ENCODE assay signal across 24 mouse cellular contexts in the genomic region with DNA sequence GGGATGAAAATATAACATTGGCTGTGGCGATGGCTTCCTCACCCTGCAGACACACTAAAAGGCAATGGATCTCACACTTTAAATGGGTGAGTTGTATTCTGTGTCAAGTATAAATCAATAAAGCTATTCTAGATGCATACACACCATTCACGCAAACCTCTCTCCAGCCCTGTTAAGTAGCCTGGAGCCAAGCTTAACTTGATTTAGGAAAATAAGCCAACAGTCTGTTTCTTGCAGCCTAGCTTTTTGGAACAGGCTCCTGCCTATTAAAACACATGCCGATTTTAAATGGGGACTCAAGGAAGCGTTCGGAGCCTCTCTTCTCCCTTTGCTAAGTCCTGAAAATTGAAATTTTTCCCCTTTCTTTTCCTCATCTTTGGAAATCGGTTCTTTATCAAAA.
DNase-seq lines count a peak whose midpoint lies in the region; ATAC-seq lines count a peak whose summit lies in the region.
"Had no signal": no experiment of that assay in that cellular context is flagged by ENCODE, and none has a peak within 500 bp of the region (broad histone marks: within the 10 kb centered on the region; RNA-seq: fewer than 3 reads in every experiment).

No protein-coding gene starts in this region.

- DNase-seq in cerebellum, adult 9-10 months = peak; percentile 55
- no peak for DNase-seq in cerebellum, postnatal 14 days
- no peak for DNase-seq in hindbrain, embryonic 14.5 days (ENCODE audit: low spot score)
- no peak for DNase-seq in midbrain, embryonic 11.5 days (ENCODE audit: low spot score, missing footprints)
- DNase-seq: adrenal gland, postnatal 14 days; gastrocnemius, postnatal 36 days; heart, postnatal 36 days; kidney, adult 11 months; kidney, postnatal 10 days; liver, postnatal 0 days; right cerebral cortex, adult 18-20 months; thymus, postnatal 25 days had no signal

- H3K36me3 ChIP-seq in hindbrain, embryonic 15.5 days = no peaks in the 10 kb centered on the region
- no peaks in the 10 kb centered on the region for H3K36me3 ChIP-seq in hindbrain, embryonic 14.5 days (replicated peaks; ENCODE audit: control insufficient read depth, insufficient read depth)
- no peaks in the 10 kb centered on the region for H3K36me3 ChIP-seq in midbrain, embryonic 15.5 days (replicated peaks)
- no peaks in the 10 kb centered on the region for H3K36me3 ChIP-seq in midbrain, embryonic 11.5 days (ENCODE audit: control insufficient read depth, insufficient read depth, low read length)
- no peaks in the 10 kb centered on the region for H3K36me3 ChIP-seq in forebrain, embryonic 16.5 days (ENCODE audit: control insufficient read depth, insufficient read depth)
- H3K36me3 ChIP-seq: limb, embryonic 12.5 days; midbrain, embryonic 10.5 days; neural tube, embryonic 15.5 days; stomach, embryonic 15.5 days had no signal

- peak overlapping the region; percentile 14; the same call in 1 of the 2 replicates for H3K27ac ChIP-seq in hindbrain, embryonic 15.5 days (replicated peaks)
- no peak overlapping the region; the same call in 1 of the 2 replicates for H3K27ac ChIP-seq in hindbrain, embryonic 14.5 days
- H3K27ac ChIP-seq in midbrain, embryonic 15.5 days = 0 out of 2 replicates have a peak overlapping the region, but pooled peaks have one; percentile 9
- no peak overlapping the region for H3K27ac ChIP-seq in midbrain, embryonic 11.5 days (ENCODE audit: low read depth, low read length)
- peak overlapping the region; percentile 79 for H3K27ac ChIP-seq in forebrain, embryonic 16.5 days (ENCODE audit: low read length)
- H3K27ac ChIP-seq: limb, embryonic 12.5 days; macrophage; midbrain, embryonic 10.5 days; stomach, embryonic 15.5 days had no signal

- H3K4me1 ChIP-seq in hindbrain, embryonic 15.5 days (replicated peaks) = peaks cover 33% of the 10 kb centered on the region
- peaks cover 31% of the 10 kb centered on the region for H3K4me1 ChIP-seq in hindbrain, embryonic 14.5 days (replicated peaks; ENCODE audit: control insufficient read depth, insufficient read depth, low read length)
- peaks cover 8% of the 10 kb centered on the region for H3K4me1 ChIP-seq in midbrain, embryonic 15.5 days
- no peaks in the 10 kb centered on the region; the same call in 1 of the 2 replicates for H3K4me1 ChIP-seq in midbrain, embryonic 11.5 days (ENCODE audit: control insufficient read depth, insufficient read depth, low read length)
- peaks cover 37% of the 10 kb centered on the region for H3K4me1 ChIP-seq in forebrain, embryonic 16.5 days (replicated peaks; ENCODE audit: control insufficient read depth, insufficient read depth, low read length)
- H3K4me1 ChIP-seq: stomach, embryonic 15.5 days had no signal

- H3K4me2 ChIP-seq in hindbrain, embryonic 15.5 days = no peak overlapping the region
- no peak overlapping the region for H3K4me2 ChIP-seq in hindbrain, embryonic 14.5 days (replicated peaks)
- no peak overlapping the region for H3K4me2 ChIP-seq in midbrain, embryonic 15.5 days
- no peak overlapping the region for H3K4me2 ChIP-seq in midbrain, embryonic 11.5 days
- H3K4me2 ChIP-seq in forebrain, embryonic 16.5 days (ENCODE audit: low read length) = peak overlapping the region; percentile 23; the same call in 1 of the 2 replicates
- H3K4me2 ChIP-seq: limb, embryonic 12.5 days; liver, embryonic 11.5 days; neural tube, embryonic 15.5 days; stomach, embryonic 15.5 days had no signal

- H3K9ac ChIP-seq in hindbrain, embryonic 15.5 days = no peak overlapping the region
- no peak overlapping the region for H3K9ac ChIP-seq in hindbrain, embryonic 14.5 days
- H3K9ac ChIP-seq in midbrain, embryonic 15.5 days = no peak overlapping the region
- no peak overlapping the region for H3K9ac ChIP-seq in midbrain, embryonic 11.5 days (ENCODE audit: low read length)
- no peak overlapping the region for H3K9ac ChIP-seq in forebrain, embryonic 16.5 days (replicated peaks; ENCODE audit: low read depth, low read length)
- H3K9ac ChIP-seq: limb, embryonic 12.5 days; liver, postnatal 0 days; neural tube, embryonic 15.5 days; stomach, embryonic 15.5 days had no signal

- 68% methylated on average over 6 of the region's 6 CpGs for WGBS in hindbrain, embryonic 15.5 days
- 81% methylated on average over 6 of the region's 6 CpGs for WGBS in hindbrain, embryonic 14.5 days
- WGBS in midbrain, embryonic 15.5 days = 77% methylated on average over 6 of the region's 6 CpGs
- WGBS in midbrain, embryonic 11.5 days = 84% methylated on average over 6 of the region's 6 CpGs
- 53% methylated on average over 6 of the region's 6 CpGs for WGBS in forebrain, embryonic 16.5 days

- H3K27me3 ChIP-seq in hindbrain, embryonic 15.5 days = no peaks in the 10 kb centered on the region
- H3K27me3 ChIP-seq in hindbrain, embryonic 14.5 days (ENCODE audit: control insufficient read depth, insufficient read depth, low read length) = no peaks in the 10 kb centered on the region
- H3K27me3 ChIP-seq in midbrain, embryonic 15.5 days (replicated peaks) = no peaks in the 10 kb centered on the region
- no peaks in the 10 kb centered on the region for H3K27me3 ChIP-seq in midbrain, embryonic 11.5 days (ENCODE audit: control insufficient read depth, insufficient read depth, low read length)
- no peaks in the 10 kb centered on the region for H3K27me3 ChIP-seq in forebrain, embryonic 16.5 days (replicated peaks; ENCODE audit: control insufficient read depth, insufficient read depth, low read length)
- H3K27me3 ChIP-seq: limb, embryonic 12.5 days; neural tube, embryonic 15.5 days; stomach, embryonic 15.5 days had no signal

- ATAC-seq in hindbrain, embryonic 15.5 days (ENCODE audit: low FRiP score, low read depth) = no peak
- ATAC-seq in hindbrain, embryonic 14.5 days (ENCODE audit: low FRiP score) = no peak
- ATAC-seq in midbrain, embryonic 15.5 days (replicated peaks) = no peak
- ATAC-seq in midbrain, embryonic 11.5 days (ENCODE audit: low FRiP score) = no peak
- peak; percentile 65 for ATAC-seq in forebrain, embryonic 16.5 days
- ATAC-seq in megakaryocyte progenitor cell, adult 5-6 weeks (replicated peaks; ENCODE audit: poor library complexity) = no peak
- ATAC-seq: liver, postnatal 0 days; lung, postnatal 0 days had no signal

- no peak overlapping the region for H3K4me3 ChIP-seq in hindbrain, embryonic 15.5 days
- no peak overlapping the region for H3K4me3 ChIP-seq in hindbrain, embryonic 14.5 days (replicated peaks; ENCODE audit: low read length)
- H3K4me3 ChIP-seq in midbrain, embryonic 15.5 days = no peak overlapping the region
- no peak overlapping the region for H3K4me3 ChIP-seq in midbrain, embryonic 11.5 days (ENCODE audit: low read depth, low read length)
- no peak overlapping the region for H3K4me3 ChIP-seq in forebrain, embryonic 16.5 days (replicated peaks; ENCODE audit: low read length)
- H3K4me3 ChIP-seq: limb, embryonic 12.5 days; midbrain, embryonic 10.5 days; myocyte; neural tube, embryonic 15.5 days; stomach, embryonic 15.5 days had no signal

- no peaks in the 10 kb centered on the region for H3K9me3 ChIP-seq in hindbrain, embryonic 15.5 days
- H3K9me3 ChIP-seq in hindbrain, embryonic 14.5 days (ENCODE audit: control insufficient read depth, low read length) = no peaks in the 10 kb centered on the region
- H3K9me3 ChIP-seq in midbrain, embryonic 15.5 days = no peaks in the 10 kb centered on the region
- no peaks in the 10 kb centered on the region for H3K9me3 ChIP-seq in midbrain, embryonic 11.5 days (ENCODE audit: control insufficient read depth, low read length)
- no peaks in the 10 kb centered on the region for H3K9me3 ChIP-seq in forebrain, embryonic 16.5 days (ENCODE audit: control insufficient read depth, low read length)
- H3K9me3 ChIP-seq: limb, embryonic 12.5 days; midbrain, embryonic 10.5 days; neural tube, embryonic 15.5 days; stomach, embryonic 15.5 days had no signal

Comparison
In these comparisons a context has a peak if more than half of its experiments do, and no peak if none do; other contexts are left out.
1. H3K27ac ChIP-seq: peak in hindbrain, embryonic 15.5 days (single experiment), midbrain, embryonic 15.5 days (single experiment) and forebrain, embryonic 16.5 days (single experiment); none in hindbrain, embryonic 14.5 days (single experiment) and midbrain, embryonic 11.5 days (single experiment).